Mouse (Mus musculus) limb, embryonic 11.5 days (tissue): Measurements from ENCODE around the gene Abhd16b. TPM values are rescaled to one million over a fixed set of nuclear protein-coding genes. Genes with fewer than 3 reads are reported as not detected.
A peak's percentile ranks its signal among the peaks of the same experiment; 100 is the strongest.

Experiments
- ATAC-seq: fragments of 200-750 bp; cut with Nextera tagmentation; 2 replicates; pipeline ENCODE4 v1.8.0; 2017; ENCODE audit warnings: low read depth; ENCODE audit not compliant: insufficient number of reproducible peaks, low FRiP score, low TSS enrichment
- DNase-seq: peaks from one replicate; pipeline ENCODE4 v3.0.0-alpha.2; 2015; ENCODE audit warnings: low spot score
- H3K27ac ChIP-seq: fragments of 300-500 bp; sonication (generic); replicated peaks from 2 replicates; pipeline ENCODE4 v1.5.1; 2014; ENCODE audit warnings: low read depth, mild to moderate bottlenecking, low read length
- H3K27me3 ChIP-seq: fragments of 300-500 bp; sonication (generic); 2 replicates; pipeline ENCODE4 v1.6.1; 2014; ENCODE audit warnings: mild to moderate bottlenecking, low read length, mixed read lengths; ENCODE audit not compliant: control insufficient read depth, insufficient read depth
- H3K36me3 ChIP-seq: fragments of 300-500 bp; sonication (generic); 2 replicates; pipeline ENCODE4 v1.6.1; 2014; ENCODE audit warnings: mild to moderate bottlenecking, low read length, moderate library complexity, mixed read lengths; ENCODE audit not compliant: control insufficient read depth, insufficient read depth
- H3K4me1 ChIP-seq: fragments of 300-500 bp; sonication (generic); 2 replicates; pipeline ENCODE4 v1.6.1; 2014; ENCODE audit warnings: low read length, mixed read lengths; ENCODE audit not compliant: control insufficient read depth, insufficient read depth
- H3K4me2 ChIP-seq: fragments of 300-500 bp; sonication (generic); 2 replicates; pipeline ENCODE4 v1.6.1; 2014; ENCODE audit warnings: low read depth, mild to moderate bottlenecking, moderate library complexity; ENCODE audit not compliant: severe bottlenecking
- H3K4me3 ChIP-seq: fragments of 300-500 bp; sonication (generic); 2 replicates; pipeline ENCODE4 v1.5.1; 2014; ENCODE audit warnings: low read depth, low read length
- H3K9ac ChIP-seq: fragments of 300-500 bp; sonication (generic); 2 replicates; pipeline ENCODE4 v1.6.1; 2014; ENCODE audit warnings: mild to moderate bottlenecking, low read length
- H3K9me3 ChIP-seq: fragments of 300-500 bp; sonication (generic); 2 replicates; pipeline ENCODE4 v1.6.1; 2016; ENCODE audit warnings: low read length; ENCODE audit not compliant: control insufficient read depth
- WGBS: fragments of 180-500 bp; shearing (Covaris S2); extraction: QIAGEN DNeasy Blood & Tissue Kit; methylation state at CpG from one replicate; pipeline ENCODE4 v1.1.7; 2014; 5-methylcytosine and 5-hydroxymethylcytosine counted together
- polyA plus RNA-seq: library from polyadenylated mRNA; unstranded; fragments of >200 nt; fragmentation: Nextera tagmentation; extraction: Ambion mirVana; gene quantifications from 2 replicates; pipeline ENCODE4 v1.2.1, GENCODE M21; 2014

Gene Abhd16b
- polyA plus RNA-seq, 1 experiment from 2014 or later: 0.08 TPM

DNA sequence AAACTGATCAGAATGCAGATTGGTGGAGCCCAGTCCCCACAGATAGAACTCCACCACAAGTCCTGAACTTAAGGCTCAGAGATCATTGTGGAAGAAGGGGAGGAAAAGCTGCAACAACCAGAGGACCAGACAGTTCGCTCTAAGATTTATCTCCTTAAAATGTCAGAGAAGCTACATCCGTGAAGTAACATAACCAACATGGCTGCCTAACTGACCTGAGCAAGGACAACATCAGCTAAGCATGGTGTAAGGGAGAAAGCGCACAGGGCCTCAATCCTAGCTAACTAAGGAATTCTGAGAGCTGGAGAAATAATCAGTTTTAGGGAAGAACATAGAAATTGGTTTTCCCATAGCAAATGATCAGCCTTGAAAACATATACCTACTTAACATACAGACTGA lies 26.2 kb downstream of the Abhd16b start:
- Histone ChIP-seq H3K4me2 (peak overlapping the region; percentile 59), H3K4me1 (peaks cover 6% of the 10 kb centered on the region; the same call in 1 of the 2 replicates), H3K9me3 (no peaks in the 10 kb centered on the region), H3K27ac (peak overlapping the region; percentile 87), H3K36me3 (peaks cover 10% of the 10 kb centered on the region; the same call in 1 of the 2 replicates), H3K27me3 (no peaks in the 10 kb centered on the region), H3K9ac (peak overlapping the region; percentile 38; the same call in 1 of the 2 replicates), H3K4me3 (peak overlapping the region; percentile 67)
- WGBS: 83% methylated on average over 3 of the region's 3 CpGs
- DNase-seq: no peak
- ATAC-seq: no peak

DNA sequence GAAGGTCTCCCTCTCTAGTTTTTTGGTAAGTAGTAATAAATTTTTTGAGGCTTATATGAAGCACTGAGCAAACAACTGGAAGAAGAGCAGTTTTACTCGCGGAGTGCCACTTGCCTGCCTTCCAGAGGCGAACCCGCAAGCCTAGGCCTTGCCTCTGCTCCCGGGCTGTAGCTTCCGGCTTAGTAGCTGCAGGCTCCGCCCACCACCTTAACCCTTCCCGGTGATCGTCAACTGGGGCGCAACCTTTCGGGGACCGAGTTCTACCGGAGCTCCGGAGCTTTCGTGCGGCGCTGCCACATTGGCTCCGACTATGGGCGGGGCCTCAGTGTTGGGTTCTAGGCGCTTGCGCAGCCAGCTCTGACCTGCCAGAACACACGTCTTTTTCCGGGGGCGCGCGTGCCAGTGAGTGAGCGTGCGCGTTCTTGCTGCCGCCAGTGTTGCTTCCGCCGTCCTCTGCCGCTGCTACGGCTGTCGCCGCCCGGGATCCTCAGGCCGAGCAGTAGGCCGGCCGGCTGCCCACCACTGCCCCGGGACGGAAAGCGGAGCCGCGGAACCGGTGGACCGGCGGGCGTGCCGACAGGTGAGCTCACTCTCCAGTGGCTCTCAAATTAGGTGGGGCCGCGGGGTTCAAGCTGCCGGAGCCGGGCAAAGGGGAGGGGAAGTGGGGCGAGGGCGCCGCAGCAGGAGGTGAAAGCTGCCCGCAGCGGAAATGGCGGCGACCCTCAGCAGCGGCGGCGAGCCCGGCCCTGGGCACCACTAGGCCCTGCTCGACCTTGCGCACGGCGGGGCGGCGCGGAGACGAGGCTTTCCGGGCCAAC lies 27.3 kb downstream of the Abhd16b start, which contains the start of gene Dnajc5:
Gene Dnajc5 (plus strand): TSS at position 368 of the 818 bp plus-strand sequence.
- under 1% methylated on average over 74 of the region's 74 CpGs for WGBS
- peak within 1 kb of the TSS; percentile 83 for H3K9ac ChIP-seq

DNA sequence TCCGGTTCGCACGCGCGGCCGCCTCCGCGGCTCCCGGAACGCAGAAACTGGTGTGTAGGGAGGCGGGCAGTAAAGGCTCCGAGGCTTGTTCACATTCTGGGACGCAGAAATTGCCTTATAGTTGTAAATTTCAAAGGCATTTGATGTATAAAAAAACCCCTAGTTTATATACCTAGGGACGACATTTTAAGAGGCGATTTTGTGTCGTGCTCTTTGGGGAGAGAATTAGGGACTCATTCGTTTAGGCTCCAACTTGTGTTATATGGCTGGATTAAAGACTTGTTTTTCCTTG lies 27.9 kb downstream of the Abhd16b start:
- WGBS: under 1% methylated on average over 17 of the region's 17 CpGs
- Histone ChIP-seq H3K4me2 (peak overlapping the region; percentile 59), H3K27ac (peak overlapping the region; percentile 87), H3K4me3 (peak overlapping the region; percentile 67), H3K4me1 (peaks cover 6% of the 10 kb centered on the region; the same call in 1 of the 2 replicates), H3K36me3 (peaks cover 5% of the 10 kb centered on the region; the same call in 1 of the 2 replicates), H3K9ac (peak overlapping the region; percentile 83), H3K9me3 (no peaks in the 10 kb centered on the region), H3K27me3 (no peaks in the 10 kb centered on the region)
- DNase-seq (no peak), ATAC-seq (no peak)

More for the DNA sequence above, 27.3 kb downstream of the Abhd16b start, which contains the start of gene Dnajc5:
- peak within 1 kb of the TSS; percentile 87 for H3K27ac ChIP-seq
- H3K27me3 ChIP-seq: no peaks in the 10 kb centered on the region
- H3K36me3 ChIP-seq: peaks cover 5% of the 10 kb centered on the region; the same call in 1 of the 2 replicates
- peak within 1 kb of the TSS; percentile 59 for H3K4me2 ChIP-seq
- ATAC-seq (peak; percentile 96), DNase-seq (peak; percentile 97)
- no peaks in the 10 kb centered on the region for H3K9me3 ChIP-seq
- peak within 1 kb of the TSS; percentile 67 for H3K4me3 ChIP-seq
- H3K4me1 ChIP-seq: peaks cover 6% of the 10 kb centered on the region; the same call in 1 of the 2 replicates

DNA sequence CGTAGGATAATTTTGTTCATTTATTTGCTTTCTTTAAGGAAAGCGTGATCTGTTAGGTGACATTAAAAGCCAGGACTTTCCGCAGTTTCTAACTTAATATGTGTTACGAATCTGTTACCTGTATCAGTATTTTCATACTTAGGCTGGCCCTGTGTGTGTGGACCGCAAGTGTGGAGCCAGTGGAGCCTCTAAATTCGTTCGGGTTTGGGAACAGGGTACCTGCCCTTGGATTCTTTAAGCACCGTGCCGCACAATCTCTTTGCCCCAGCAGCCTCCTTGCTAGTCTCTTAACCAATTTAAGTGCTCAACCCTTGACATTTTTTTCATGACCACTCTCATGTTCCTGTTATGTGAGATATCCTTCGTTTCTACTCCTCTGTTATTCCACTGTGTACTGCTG lies 28.5 kb downstream of the Abhd16b start:
- no peaks in the 10 kb centered on the region for H3K27me3 ChIP-seq
- no peak for ATAC-seq
- H3K27ac ChIP-seq: no peak overlapping the region
- H3K9ac ChIP-seq: peak overlapping the region; percentile 41; the same call in 1 of the 2 replicates
- peak overlapping the region; percentile 67 for H3K4me3 ChIP-seq
- WGBS: 59% methylated on average over 10 of the region's 10 CpGs
- no peaks in the 10 kb centered on the region for H3K9me3 ChIP-seq
- peak overlapping the region; percentile 59 for H3K4me2 ChIP-seq
- DNase-seq: no peak
- H3K4me1 ChIP-seq: peaks cover 6% of the 10 kb centered on the region; the same call in 1 of the 2 replicates
- H3K36me3 ChIP-seq: peaks cover 5% of the 10 kb centered on the region; the same call in 1 of the 2 replicates

DNA sequence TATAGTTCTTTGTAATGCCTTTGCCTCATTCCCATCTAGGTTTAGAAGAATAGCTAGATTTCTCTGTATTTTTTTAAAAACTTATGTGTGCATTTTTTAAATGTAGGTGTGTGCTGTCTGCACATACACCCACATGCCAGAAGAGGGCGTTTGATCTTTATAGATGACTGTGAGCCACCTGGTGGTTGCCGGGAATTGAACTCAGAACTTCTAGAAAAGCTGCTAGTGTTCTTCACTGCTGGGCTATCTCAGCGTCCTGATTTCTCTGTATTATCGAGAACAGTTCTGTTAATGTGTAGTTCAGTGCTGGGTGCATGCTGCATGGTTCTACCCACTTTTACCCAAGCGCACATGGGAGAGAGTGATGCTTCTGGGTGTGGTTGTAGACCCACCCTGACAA lies 29.8 kb downstream of the Abhd16b start:
- peaks cover 6% of the 10 kb centered on the region; the same call in 1 of the 2 replicates for H3K4me1 ChIP-seq
- no peaks in the 10 kb centered on the region for H3K9me3 ChIP-seq
- no peaks in the 10 kb centered on the region for H3K36me3 ChIP-seq
- H3K27ac ChIP-seq: no peak overlapping the region
- WGBS: 65% methylated on average over 5 of the region's 5 CpGs
- ATAC-seq: no peak
- peak; percentile 24 for DNase-seq
- H3K4me3 ChIP-seq: no peak overlapping the region
- H3K4me2 ChIP-seq: no peak overlapping the region
- H3K27me3 ChIP-seq: no peaks in the 10 kb centered on the region
- no peak overlapping the region for H3K9ac ChIP-seq

- WGBS: 91% methylated on average over 5 of the region's 5 CpGs
- Histone ChIP-seq H3K27me3 (no peaks in the 10 kb centered on the region), H3K4me2 (no peak overlapping the region), H3K9ac (no peak overlapping the region), H3K36me3 (peaks cover 5% of the 10 kb centered on the region; the same call in 1 of the 2 replicates), H3K4me1 (peaks cover 6% of the 10 kb centered on the region; the same call in 1 of the 2 replicates), H3K9me3 (no peaks in the 10 kb centered on the region), H3K27ac (no peak overlapping the region), H3K4me3 (no peak overlapping the region)
- no peak for DNase-seq
- no peak for ATAC-seq
Measured at GRCm38 (mm10) chr2:181525526-181525925, 32.5 kb downstream of the Abhd16b start.

- Histone ChIP-seq H3K27me3 (no peaks in the 10 kb centered on the region), H3K4me1 (no peaks in the 10 kb centered on the region), H3K9me3 (no peaks in the 10 kb centered on the region), H3K9ac (no peak overlapping the region), H3K4me2 (no peak overlapping the region), H3K36me3 (peaks cover 6% of the 10 kb centered on the region; the same call in 1 of the 2 replicates), H3K27ac (no peak overlapping the region), H3K4me3 (no peak overlapping the region)
- ATAC-seq: no peak
- 89% methylated on average over 1 of the region's 1 CpGs for WGBS
- DNase-seq: no peak
Measured at GRCm38 (mm10) chr2:181529076-181529475, 36.1 kb downstream of the Abhd16b start.

DNA sequence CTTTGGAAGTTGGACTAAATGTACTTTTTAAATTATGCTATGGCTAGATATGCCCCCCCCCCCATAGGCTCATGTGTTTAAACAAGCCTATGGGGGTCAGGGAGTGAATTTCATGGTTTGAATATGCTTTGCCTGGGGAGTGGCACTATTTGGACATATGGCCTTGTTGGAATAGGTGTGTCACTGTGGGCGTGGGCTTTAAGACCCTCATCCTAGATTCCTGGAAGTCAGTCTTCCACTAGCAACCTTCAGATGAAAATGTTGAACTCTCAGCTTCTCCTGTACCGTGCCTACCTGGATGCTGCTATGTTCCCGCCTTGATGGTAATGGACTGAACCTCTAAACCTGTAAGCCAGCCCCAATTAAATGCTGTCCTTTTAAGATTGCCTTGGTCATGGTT lies 39.6 kb downstream of the Abhd16b start:
- Histone ChIP-seq H3K4me2 (no peak overlapping the region), H3K4me1 (no peaks in the 10 kb centered on the region), H3K36me3 (peaks cover 6% of the 10 kb centered on the region; the same call in 1 of the 2 replicates), H3K4me3 (no peak overlapping the region), H3K27me3 (no peaks in the 10 kb centered on the region), H3K9me3 (no peaks in the 10 kb centered on the region), H3K27ac (no peak overlapping the region), H3K9ac (no peak overlapping the region)
- WGBS: 95% methylated on average over 3 of the region's 3 CpGs
- no peak for ATAC-seq
- DNase-seq: no peak
